Mouse (Mus musculus): ENCODE measurements at regions not wholly inside any gene's neighbourhood (a gene's known extent, or its start where the extent isn't known, plus 50 kb on each side); places are given as distances from the start of the nearest gene placed in this dataset.

- ATAC-seq (replicated peaks; ENCODE audit: low FRiP score, low read depth) (no peak), DNase-seq (ENCODE audit: low spot score) (no peak)
- Histone ChIP-seq H3K4me3 (replicated peaks; ENCODE audit: low read depth, low read length) (no peak overlapping the region), H3K4me2 (ENCODE audit: low read length) (no peak overlapping the region), H3K27ac (no peak overlapping the region), H3K9me3 (replicated peaks; ENCODE audit: low read length) (no peaks in the 10 kb centered on the region), H3K27me3 (ENCODE audit: insufficient read depth, low read length) (no peaks in the 10 kb centered on the region), H3K36me3 (ENCODE audit: insufficient read depth, low read length) (no peaks in the 10 kb centered on the region), H3K4me1 (replicated peaks; ENCODE audit: insufficient read depth, low read length) (no peaks in the 10 kb centered on the region), H3K9ac (ENCODE audit: low read depth, low read length) (no peak overlapping the region)
- 73% methylated on average over 7 of the region's 7 CpGs for WGBS
- TF ChIP-seq CTCF (IDR thresholded peaks at IDR 0.05; ENCODE audit: low read depth): no peak
Observed at GRCm38 (mm10) chr13:83075320-83075877, 428.4 kb upstream of the Mef2c start.

- H3K4me2 ChIP-seq (ENCODE audit: low read length): no peak overlapping the region
- H3K4me1 ChIP-seq (replicated peaks; ENCODE audit: insufficient read depth, low read length): no peaks in the 10 kb centered on the region
- H3K9ac ChIP-seq (ENCODE audit: low read depth, low read length): no peak overlapping the region
- no peak overlapping the region for H3K27ac ChIP-seq
- no peaks in the 10 kb centered on the region for H3K9me3 ChIP-seq (replicated peaks; ENCODE audit: low read length)
- no peaks in the 10 kb centered on the region for H3K36me3 ChIP-seq (ENCODE audit: insufficient read depth, low read length)
- DNase-seq (ENCODE audit: low spot score): no peak
- H3K4me3 ChIP-seq (replicated peaks; ENCODE audit: low read depth, low read length): no peak overlapping the region
- H3K27me3 ChIP-seq (ENCODE audit: insufficient read depth, low read length): no peaks in the 10 kb centered on the region
- no peak for TF ChIP-seq CTCF (IDR thresholded peaks at IDR 0.05; ENCODE audit: low read depth)
- no peak for ATAC-seq (replicated peaks; ENCODE audit: low FRiP score, low read depth)
- WGBS: 72% methylated on average over 2 of the region's 2 CpGs
Observed at GRCm38 (mm10) chr13:83076611-83077010, 427.2 kb upstream of the Mef2c start.

- 73% methylated on average over 1 of the region's 1 CpGs for WGBS
- no peak overlapping the region for H3K9ac ChIP-seq (ENCODE audit: low read depth, low read length)
- no peak for DNase-seq (ENCODE audit: low spot score)
- no peak for TF ChIP-seq CTCF (IDR thresholded peaks at IDR 0.05; ENCODE audit: low read depth)
- no peaks in the 10 kb centered on the region for H3K36me3 ChIP-seq (ENCODE audit: insufficient read depth, low read length)
- H3K27ac ChIP-seq: no peak overlapping the region
- no peak overlapping the region for H3K4me3 ChIP-seq (replicated peaks; ENCODE audit: low read depth, low read length)
- ATAC-seq (replicated peaks; ENCODE audit: low FRiP score, low read depth): no peak
- H3K27me3 ChIP-seq (ENCODE audit: insufficient read depth, low read length): no peaks in the 10 kb centered on the region
- H3K4me1 ChIP-seq (replicated peaks; ENCODE audit: insufficient read depth, low read length): no peaks in the 10 kb centered on the region
- no peaks in the 10 kb centered on the region for H3K9me3 ChIP-seq (replicated peaks; ENCODE audit: low read length)
- no peak overlapping the region for H3K4me2 ChIP-seq (ENCODE audit: low read length)
Observed at GRCm38 (mm10) chr13:83077085-83077484, 426.7 kb upstream of the Mef2c start.

GRCm38 (mm10) chr13:83079291-83079690, 424.5 kb upstream of the Mef2c start:
- ATAC-seq (replicated peaks; ENCODE audit: low FRiP score, low read depth) (no peak), DNase-seq (ENCODE audit: low spot score) (no peak)
- Histone ChIP-seq H3K36me3 (ENCODE audit: insufficient read depth, low read length) (no peaks in the 10 kb centered on the region), H3K9me3 (replicated peaks; ENCODE audit: low read length) (no peaks in the 10 kb centered on the region), H3K9ac (ENCODE audit: low read depth, low read length) (no peak overlapping the region), H3K4me1 (replicated peaks; ENCODE audit: insufficient read depth, low read length) (no peaks in the 10 kb centered on the region), H3K4me3 (replicated peaks; ENCODE audit: low read depth, low read length) (no peak overlapping the region), H3K4me2 (ENCODE audit: low read length) (no peak overlapping the region), H3K27me3 (ENCODE audit: insufficient read depth, low read length) (no peaks in the 10 kb centered on the region), H3K27ac (no peak overlapping the region)
- 44% methylated on average over 1 of the region's 1 CpGs for WGBS
- no peak for TF ChIP-seq CTCF (IDR thresholded peaks at IDR 0.05; ENCODE audit: low read depth)

GRCm38 (mm10) chr13:83084948-83085347, 418.9 kb upstream of the Mef2c start:
- H3K27me3 ChIP-seq (ENCODE audit: insufficient read depth, low read length): no peaks in the 10 kb centered on the region
- DNase-seq (ENCODE audit: low spot score) (no peak), ATAC-seq (replicated peaks; ENCODE audit: low FRiP score, low read depth) (no peak)
- H3K27ac ChIP-seq: no peak overlapping the region
- no peaks in the 10 kb centered on the region for H3K4me1 ChIP-seq (replicated peaks; ENCODE audit: insufficient read depth, low read length)
- no peaks in the 10 kb centered on the region for H3K9me3 ChIP-seq (replicated peaks; ENCODE audit: low read length)
- H3K36me3 ChIP-seq (ENCODE audit: insufficient read depth, low read length): no peaks in the 10 kb centered on the region
- no peak overlapping the region for H3K4me2 ChIP-seq (ENCODE audit: low read length)
- 79% methylated on average over 3 of the region's 3 CpGs for WGBS
- H3K9ac ChIP-seq (ENCODE audit: low read depth, low read length): no peak overlapping the region
- no peak overlapping the region for H3K4me3 ChIP-seq (replicated peaks; ENCODE audit: low read depth, low read length)
- TF ChIP-seq CTCF (IDR thresholded peaks at IDR 0.05; ENCODE audit: low read depth): no peak

- DNase-seq (ENCODE audit: low spot score) (no peak), ATAC-seq (replicated peaks; ENCODE audit: low FRiP score, low read depth) (no peak)
- no peak overlapping the region for H3K9ac ChIP-seq (ENCODE audit: low read depth, low read length)
- no peak overlapping the region for H3K27ac ChIP-seq
- TF ChIP-seq CTCF (IDR thresholded peaks at IDR 0.05; ENCODE audit: low read depth): no peak
- no peaks in the 10 kb centered on the region for H3K36me3 ChIP-seq (ENCODE audit: insufficient read depth, low read length)
- WGBS: 61% methylated on average over 1 of the region's 1 CpGs
- H3K4me1 ChIP-seq (replicated peaks; ENCODE audit: insufficient read depth, low read length): no peaks in the 10 kb centered on the region
- no peak overlapping the region for H3K4me2 ChIP-seq (ENCODE audit: low read length)
- H3K27me3 ChIP-seq (ENCODE audit: insufficient read depth, low read length): no peaks in the 10 kb centered on the region
- H3K9me3 ChIP-seq (replicated peaks; ENCODE audit: low read length): no peaks in the 10 kb centered on the region
- H3K4me3 ChIP-seq (replicated peaks; ENCODE audit: low read depth, low read length): no peak overlapping the region
Observed at GRCm38 (mm10) chr13:83099908-83100307, 403.9 kb upstream of the Mef2c start.

- Histone ChIP-seq H3K36me3 (ENCODE audit: insufficient read depth, low read length) (no peaks in the 10 kb centered on the region), H3K4me2 (ENCODE audit: low read length) (no peak overlapping the region), H3K27me3 (ENCODE audit: insufficient read depth, low read length) (no peaks in the 10 kb centered on the region), H3K4me1 (replicated peaks; ENCODE audit: insufficient read depth, low read length) (no peaks in the 10 kb centered on the region), H3K4me3 (replicated peaks; ENCODE audit: low read depth, low read length) (no peak overlapping the region), H3K27ac (no peak overlapping the region), H3K9ac (ENCODE audit: low read depth, low read length) (no peak overlapping the region), H3K9me3 (replicated peaks; ENCODE audit: low read length) (no peaks in the 10 kb centered on the region)
- WGBS: 54% methylated on average over 3 of the region's 3 CpGs
- no peak for TF ChIP-seq CTCF (IDR thresholded peaks at IDR 0.05; ENCODE audit: low read depth)
- ATAC-seq (replicated peaks; ENCODE audit: low FRiP score, low read depth) (no peak), DNase-seq (ENCODE audit: low spot score) (no peak)
Observed at GRCm38 (mm10) chr13:83110610-83111009, 393.2 kb upstream of the Mef2c start.

Data from kidney, postnatal 0 days (tissue).